In genomic region chr2:73478805-73479204, GRCm38 (mm10) we compare ENCODE assay signal across 22 mouse cellular contexts. TPM values are rescaled to one million over a fixed set of nuclear protein-coding genes. Genes with fewer than 3 reads are reported as not detected.
DNase-seq lines count a peak whose midpoint lies in the region; ATAC-seq and TF ChIP-seq lines count a peak whose summit lies in the region.
"Had no signal": no experiment of that assay in that cellular context is flagged by ENCODE, and none has a peak within 500 bp of the region (broad histone marks: within the 10 kb centered on the region; RNA-seq: fewer than 3 reads in every experiment).

No protein-coding gene starts in this region.

- TF ChIP-seq RAD21 in MEL (IDR thresholded peaks at IDR 0.05; ENCODE audit: low read depth, low read length): no peak

- TF ChIP-seq POLR2A in testis, adult 2 months (IDR thresholded peaks at IDR 0.05; ENCODE audit: control insufficient read depth, low read depth, low read length): no peak
- no peak for TF ChIP-seq POLR2A in MEL (IDR thresholded peaks at IDR 0.05; ENCODE audit: control insufficient read depth in 1 of 2, insufficient read depth in 1 of 2, low read depth in 1 of 2, low read length in 2 of 2, poor library complexity in 1 of 2)

- no peak overlapping the region for H3K4me3 ChIP-seq in left cerebral cortex, adult 2 months
- H3K4me3 ChIP-seq in testis, adult 2 months (ENCODE audit: control insufficient read depth, low read depth, low read length): no peak overlapping the region
- H3K4me3 ChIP-seq in MEL (ENCODE audit: control insufficient read depth in 1 of 2, insufficient read depth in 1 of 2, low read depth in 2 of 2, low read length in 2 of 2): no peak overlapping the region
- H3K4me3 ChIP-seq: heart, embryonic 13.5 days; hindbrain, embryonic 13.5 days; limb, embryonic 15.5 days; midbrain, embryonic 13.5 days; myocyte; stomach, embryonic 15.5 days had no signal

- no peaks in the 10 kb centered on the region for H3K4me1 ChIP-seq in testis, adult 2 months (ENCODE audit: control insufficient read depth, insufficient read depth, low read length)
- H3K4me1 ChIP-seq in MEL (ENCODE audit: control insufficient read depth in 1 of 2, insufficient read depth in 2 of 2, low read length in 2 of 2): peaks cover 6 to 16% of the 10 kb centered on the region in 2 experiments
- H3K4me1 ChIP-seq: stomach, embryonic 15.5 days had no signal

- H3K9ac ChIP-seq in MEL (ENCODE audit: control insufficient read depth, low read depth, low read length, poor library complexity, severe bottlenecking): no peak overlapping the region
- H3K9ac ChIP-seq: heart, embryonic 13.5 days; hindbrain, embryonic 13.5 days; limb, embryonic 15.5 days; midbrain, embryonic 13.5 days; stomach, embryonic 15.5 days had no signal

- H3K36me3 ChIP-seq in testis, adult 2 months (ENCODE audit: control insufficient read depth, insufficient read depth, low read length): no peaks in the 10 kb centered on the region
- H3K36me3 ChIP-seq in MEL (ENCODE audit: control insufficient read depth in 1 of 2, insufficient read depth in 2 of 2, low read length in 2 of 2): peaks cover 0 to 17% of the 10 kb centered on the region in 2 experiments; a peak in 2 of 4 replicates
- peaks cover 4% of the 10 kb centered on the region for H3K36me3 ChIP-seq in splenic B cell, adult 2 months (ENCODE audit: control insufficient read depth, insufficient read depth, low read length, poor library complexity, severe bottlenecking)
- H3K36me3 ChIP-seq: heart, embryonic 13.5 days; hindbrain, embryonic 13.5 days; midbrain, embryonic 13.5 days; stomach, embryonic 15.5 days had no signal

- intact Hi-C loops in left cerebral cortex, adult 2 months (cut with DNase I): no loop called here

- H3K27ac ChIP-seq in left cerebral cortex, adult 2 months: no peak overlapping the region
- H3K27ac ChIP-seq in testis, adult 2 months (ENCODE audit: control insufficient read depth, insufficient read depth, low read depth, low read length): no peak overlapping the region
- H3K27ac ChIP-seq in MEL (ENCODE audit: control insufficient read depth, low read depth, low read length): no peak overlapping the region
- H3K27ac ChIP-seq: heart, embryonic 13.5 days; hindbrain, embryonic 13.5 days; limb, embryonic 15.5 days; midbrain, embryonic 13.5 days; stomach, embryonic 15.5 days had no signal

- no peak for TF ChIP-seq EP300 in MEL (IDR thresholded peaks at IDR 0.05; ENCODE audit: low read depth in 1 of 2, low read length in 2 of 2)

- peak; percentile 13 for TF ChIP-seq CTCF in left cerebral cortex, adult 2 months (IDR thresholded peaks at IDR 0.05)
- peak; percentile 38; the same call in 1 of the 2 replicates for TF ChIP-seq CTCF in testis, adult 2 months (IDR thresholded peaks at IDR 0.05; ENCODE audit: control insufficient read depth, insufficient read depth, insufficient replicate concordance, low read depth, low read length)
- peak; percentile 37 to 51 (median 49) for TF ChIP-seq CTCF in MEL (IDR thresholded peaks at IDR 0.05 in 2 of 3, conservative IDR thresholded peaks at IDR 0.05 in 1 of 3; ENCODE audit: control insufficient read depth in 1 of 3, insufficient read depth in 1 of 3, low read depth in 2 of 3, low read length in 3 of 3, poor library complexity in 1 of 3, severe bottlenecking in 1 of 3)

- peaks cover 29% of the 10 kb centered on the region for H3K79me2 ChIP-seq in MEL (ENCODE audit: control insufficient read depth, insufficient read depth, low read length, poor library complexity)

- no peaks in the 10 kb centered on the region for H3K9me3 ChIP-seq in MEL (replicated peaks; ENCODE audit: insufficient read depth, low read length)
- H3K9me3 ChIP-seq: heart, embryonic 13.5 days; hindbrain, embryonic 13.5 days; limb, embryonic 15.5 days; midbrain, embryonic 13.5 days; stomach, embryonic 15.5 days had no signal

- ATAC-seq in granulocyte monocyte progenitor cell, adult 5-6 weeks (replicated peaks; ENCODE audit: poor library complexity, severe bottlenecking): no peak
- ATAC-seq: forebrain, embryonic 16.5 days; inflammation-experienced regulatory T-cells, adult 6 months; midbrain, embryonic 13.5 days had no signal

- no peaks in the 10 kb centered on the region for H3K27me3 ChIP-seq in testis, adult 2 months (ENCODE audit: control insufficient read depth, insufficient read depth, low read length)
- H3K27me3 ChIP-seq in MEL (ENCODE audit: control insufficient read depth in 1 of 2, insufficient read depth in 2 of 2, low read length in 2 of 2): no peaks in the 10 kb centered on the region
- no peaks in the 10 kb centered on the region for H3K27me3 ChIP-seq in splenic B cell, adult 2 months (ENCODE audit: control insufficient read depth, insufficient read depth, low read length, poor library complexity, severe bottlenecking)
- H3K27me3 ChIP-seq: heart, embryonic 13.5 days; hindbrain, embryonic 13.5 days; limb, embryonic 15.5 days; midbrain, embryonic 13.5 days; stomach, embryonic 15.5 days had no signal

- no peak for DNase-seq in left cerebral cortex, adult 2 months (ENCODE audit: extremely low spot score in 1 of 2, low spot score in 2 of 2)
- DNase-seq in left cerebral cortex, adult 18-20 months (ENCODE audit: low spot score in 2 of 2): no peak
- no peak for DNase-seq in testis, postnatal 14 days (ENCODE audit: low spot score)
- peak; percentile 23 for DNase-seq in MEL (ENCODE audit: low read depth, low spot score)
- DNase-seq in splenic B cell, adult 2 months (ENCODE audit: low read depth, low spot score): peak; percentile 36
- DNase-seq in cerebellum, postnatal 10 days: no peak
- DNase-seq: adrenal gland, adult 2 months; cerebellum, postnatal 14 days; embryo, embryonic 11 days; kidney, adult 9 months; kidney, postnatal 36 days; thymus, postnatal 25 days had no signal

TF ChIP-seq in MEL, 35 proteins besides CTCF, POLR2A, EP300 and RAD21:
- TF ChIP-seq TAL1 (IDR thresholded peaks at IDR 0.05; ENCODE audit: low read length) (no peak), MYC (IDR thresholded peaks at IDR 0.05; ENCODE audit: low read depth, low read length) (no peak), HCFC1 (IDR thresholded peaks at IDR 0.05; ENCODE audit: low read depth, low read length) (no peak), GABPA (IDR thresholded peaks at IDR 0.05; ENCODE audit: low read depth, low read length) (no peak), BHLHE40 (IDR thresholded peaks at IDR 0.05; ENCODE audit: borderline replicate concordance, low read depth, low read length) (no peak), CHD2 (IDR thresholded peaks at IDR 0.05; ENCODE audit: low read length) (no peak), ZKSCAN1 (IDR thresholded peaks at IDR 0.05; ENCODE audit: low read depth, low read length) (no peak), RCOR1 (IDR thresholded peaks at IDR 0.05; ENCODE audit: low read depth, low read length) (no peak), POLR2AphosphoS5 (IDR thresholded peaks at IDR 0.05; ENCODE audit: borderline replicate concordance, low read depth, low read length) (no peak), USF2 (IDR thresholded peaks at IDR 0.05; ENCODE audit: borderline replicate concordance in 1 of 2, insufficient read depth in 1 of 2, low read depth in 1 of 2, low read length in 2 of 2) (no peak), MAZ (IDR thresholded peaks at IDR 0.05; ENCODE audit: low read depth, low read length) (no peak), E2F4 (IDR thresholded peaks at IDR 0.05; ENCODE audit: borderline replicate concordance, low read depth, low read length) (no peak), UBTF (IDR thresholded peaks at IDR 0.05; ENCODE audit: borderline replicate concordance, insufficient read depth, low read depth, low read length) (no peak), MAFK (IDR thresholded peaks at IDR 0.05; ENCODE audit: borderline replicate concordance, low read depth, low read length) (no peak), ZMIZ1 (IDR thresholded peaks at IDR 0.05; ENCODE audit: low read depth, low read length) (no peak), TCF12 (IDR thresholded peaks at IDR 0.05; ENCODE audit: low read depth, low read length) (no peak), JUND (IDR thresholded peaks at IDR 0.05; ENCODE audit: low read depth, low read length) (no peak), NELFE (IDR thresholded peaks at IDR 0.05; ENCODE audit: low read depth, low read length) (no peak), ZNF384 (IDR thresholded peaks at IDR 0.05; ENCODE audit: low read depth, low read length) (no peak), MEF2A (IDR thresholded peaks at IDR 0.05; ENCODE audit: extremely low read depth, insufficient replicate concordance, low read depth, low read length, poor library complexity, severe bottlenecking) (no peak)

RNA-seq across cellular contexts. Expression of gene Wipf1, which starts 50.7 kb away (rescaled TPM):
- 1 to 10 TPM; 7.4 to 7.9 TPM for total RNA-seq in left cerebral cortex, adult 2 months (2021)
- 1 to 10 TPM; 7.9 to 9.4 TPM for total RNA-seq in left cerebral cortex, adult 18-20 months (2021)
- 0.40 and 0.51 TPM in 2 replicates for polyA plus RNA-seq in testis, adult 2 months (2012; rRNA removed)
- total RNA-seq in MEL (2012; rRNA removed): 5.2 and 7.8 TPM in 2 replicates
- polyA plus RNA-seq in MEL (2012; ENCODE audit: insufficient read depth in 1 of 2, insufficient read length in 2 of 2, low read depth in 1 of 2, low replicate concordance in 2 of 2, missing spikeins in 1 of 2): 10 to 100 TPM; 27.1 to 83.9 TPM
- 34.1 and 36.1 TPM in 2 replicates for total RNA-seq in granulocyte monocyte progenitor cell, adult 5-6 weeks (2014; fragmentation: Nextera tagmentation)
- total RNA-seq in granulocyte monocyte progenitor cell, adult 5-6 weeks (2017): 12.2 and 17.3 TPM in 2 replicates

Comparison
In these comparisons a context has a peak if more than half of its experiments do, and no peak if none do; other contexts are left out.
1. DNase-seq: peak in MEL (single experiment) and splenic B cell, adult 2 months (single experiment); none in left cerebral cortex, adult 2 months (0 of 2), left cerebral cortex, adult 18-20 months (0 of 2), testis, postnatal 14 days (single experiment) and cerebellum, postnatal 10 days (0 of 2).
2. Peak in every context shown above with its lines, with median percentiles within 50 percentile points of each other: CTCF ChIP-seq.